Mouse (Mus musculus) inflammation-experienced regulatory T-cells, adult 6 months (primary cell): ENCODE measurements around the gene Atg101. TPM values are rescaled to one million over a fixed set of nuclear protein-coding genes. Genes with fewer than 3 reads are reported as not detected.
"Not testable (repeated sequence)": the region's sequence is repeated elsewhere in the genome, so short reads cannot be mapped to it uniquely, and the experiment has no call there.

Experiments used
- ATAC-seq: one replicate; pipeline ENCODE4 v1.8.0; 2017
- polyA plus RNA-seq, 3 experiments: library from polyadenylated mRNA; unstranded; fragments of 100-300 nt; shearing (Covaris generic); gene quantifications; one replicate each; pipeline ENCODE4 v1.2.1; 2017

The Atg101 gene
- polyA plus RNA-seq, 3 experiments from 2014 or later, result 39.9 to 53.6 (median 47.8) TPM

GRCm38 (mm10) chr15:101316913-101317813, 33.1 kb downstream of the Atg101 start:
- no peak for ATAC-seq

GRCm38 (mm10) chr15:101317814-101318500, 33.9 kb downstream of the Atg101 start:
- no peak for ATAC-seq

GRCm38 (mm10) chr15:101318889-101319765, 35.1 kb downstream of the Atg101 start:
- no peak for ATAC-seq

GRCm38 (mm10) chr15:101320010-101320617, 36.0 kb downstream of the Atg101 start:
- ATAC-seq, result no peak

- no peak for ATAC-seq
Measured at GRCm38 (mm10) chr15:101320618-101321041, 36.6 kb downstream of the Atg101 start.

- no peak for ATAC-seq
Measured at GRCm38 (mm10) chr15:101321126-101321525, 37.1 kb downstream of the Atg101 start.

- no peak for ATAC-seq
Measured at GRCm38 (mm10) chr15:101322106-101322505, 38.0 kb downstream of the Atg101 start.

- ATAC-seq, result no peak
Measured at GRCm38 (mm10) chr15:101322640-101323039, 38.6 kb downstream of the Atg101 start.

- ATAC-seq, result no peak
Measured at GRCm38 (mm10) chr15:101323511-101323910, 39.4 kb downstream of the Atg101 start.

GRCm38 (mm10) chr15:101324409-101324808, 40.3 kb downstream of the Atg101 start:
- ATAC-seq, result not testable (repeated sequence)

- ATAC-seq, result no peak
Measured at GRCm38 (mm10) chr15:101325991-101326534, 42.0 kb downstream of the Atg101 start.

GRCm38 (mm10) chr15:101327282-101327681, 43.2 kb downstream of the Atg101 start:
- ATAC-seq, result no peak

GRCm38 (mm10) chr15:101328876-101329563, 44.9 kb downstream of the Atg101 start:
- no peak for ATAC-seq

GRCm38 (mm10) chr15:101329564-101329892, 45.5 kb downstream of the Atg101 start:
- no peak for ATAC-seq

GRCm38 (mm10) chr15:101331090-101331489, 47.0 kb downstream of the Atg101 start:
- ATAC-seq, result no peak

- ATAC-seq, result no peak
Measured at GRCm38 (mm10) chr15:101332370-101332769, 48.3 kb downstream of the Atg101 start.

- no peak for ATAC-seq
Measured at GRCm38 (mm10) chr15:101333165-101333564, 49.1 kb downstream of the Atg101 start.

GRCm38 (mm10) chr15:101333648-101334047, 49.6 kb downstream of the Atg101 start:
- no peak for ATAC-seq

- ATAC-seq, result no peak
Measured at GRCm38 (mm10) chr15:101336474-101337174, 52.6 kb downstream of the Atg101 start.

GRCm38 (mm10) chr15:101338359-101338758, 54.3 kb downstream of the Atg101 start:
- no peak for ATAC-seq

- ATAC-seq, result no peak
Measured at GRCm38 (mm10) chr15:101339537-101339936, 55.5 kb downstream of the Atg101 start.
